Mouse (Mus musculus): ENCODE results near the gene Cnnm4. TPM values are rescaled to one million over a fixed set of nuclear protein-coding genes. Genes with fewer than 3 reads are reported as not detected.
A peak's percentile ranks its signal among the peaks of the same experiment; 100 is the strongest.
"Not testable (repeated sequence)": the region's sequence is repeated elsewhere in the genome, so short reads cannot be mapped to it uniquely, and the experiment has no call there.

Gene Cnnm4
- polyA plus RNA-seq, 1 experiment: 21.6 TPM

DNA sequence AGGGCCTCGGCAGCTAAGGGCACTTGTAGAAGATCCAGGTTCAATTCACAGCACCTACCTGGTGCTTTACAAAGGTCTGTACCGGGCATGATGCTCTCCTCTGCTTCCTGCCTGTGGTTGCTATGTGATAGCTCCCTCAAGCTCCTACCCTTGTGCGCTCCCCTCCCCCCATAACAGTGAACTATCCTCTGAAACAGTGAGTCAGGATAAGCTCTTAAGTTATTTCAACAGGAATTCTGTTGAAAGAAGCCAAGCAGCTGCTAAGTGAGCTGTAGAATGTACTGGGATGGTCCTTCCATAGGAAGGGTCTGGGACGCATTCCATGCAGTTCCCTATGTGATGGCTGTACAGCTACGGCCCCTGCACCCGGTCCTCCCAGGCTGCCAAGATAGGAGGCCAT lies 62.1 kb downstream of the Cnnm4 start:
- Histone ChIP-seq H3K36me3 (ENCODE audit: control insufficient read depth, insufficient read depth) (peaks cover 3% of the 10 kb centered on the region), H3K27me3 (ENCODE audit: control insufficient read depth, insufficient read depth, insufficient read length) (no peaks in the 10 kb centered on the region), H3K79me2 (ENCODE audit: control insufficient read depth, insufficient read depth) (no peaks in the 10 kb centered on the region), H3ac (ENCODE audit: control insufficient read depth, insufficient read length) (no peak overlapping the region), H3K4me2 (ENCODE audit: low read depth) (peak overlapping the region; percentile 57), H3K4me3 (peak overlapping the region; percentile 24)
- TF ChIP-seq MAX (IDR thresholded peaks at IDR 0.05; ENCODE audit: low read depth): no peak
- no peak for TF ChIP-seq POLR2A (IDR thresholded peaks at IDR 0.05; ENCODE audit: insufficient read length, low read depth)
- no peak for TF ChIP-seq MYOD1 (IDR thresholded peaks at IDR 0.05; ENCODE audit: control insufficient read depth in 1 of 3, insufficient read length in 2 of 3, low read depth in 2 of 3)
- TF ChIP-seq TCF3 (IDR thresholded peaks at IDR 0.05; ENCODE audit: insufficient read length, low read depth): no peak
- TF ChIP-seq REST (IDR thresholded peaks at IDR 0.05; ENCODE audit: insufficient read depth, insufficient read length): no peak
- TF ChIP-seq E2F4 (IDR thresholded peaks at IDR 0.05; ENCODE audit: insufficient read depth): no peak
- no peak for TF ChIP-seq SRF (IDR thresholded peaks at IDR 0.05; ENCODE audit: control insufficient read depth, insufficient read length, low read depth)
- no peak for TF ChIP-seq POLR2AphosphoS2 (IDR thresholded peaks at IDR 0.05; ENCODE audit: insufficient read length, low read depth)
- no peak for TF ChIP-seq TCF12 (IDR thresholded peaks at IDR 0.05; ENCODE audit: insufficient read depth, poor library complexity, severe bottlenecking)
- TF ChIP-seq USF1 (IDR thresholded peaks at IDR 0.05; ENCODE audit: low read depth): no peak
- TF ChIP-seq CEBPB (IDR thresholded peaks at IDR 0.05; ENCODE audit: insufficient read depth, poor library complexity, severe bottlenecking): no peak
- no peak for TF ChIP-seq MYOG (IDR thresholded peaks at IDR 0.05; ENCODE audit: control insufficient read depth in 1 of 3, insufficient read depth in 1 of 3, insufficient read length in 2 of 3, low read depth in 2 of 3)

DNA sequence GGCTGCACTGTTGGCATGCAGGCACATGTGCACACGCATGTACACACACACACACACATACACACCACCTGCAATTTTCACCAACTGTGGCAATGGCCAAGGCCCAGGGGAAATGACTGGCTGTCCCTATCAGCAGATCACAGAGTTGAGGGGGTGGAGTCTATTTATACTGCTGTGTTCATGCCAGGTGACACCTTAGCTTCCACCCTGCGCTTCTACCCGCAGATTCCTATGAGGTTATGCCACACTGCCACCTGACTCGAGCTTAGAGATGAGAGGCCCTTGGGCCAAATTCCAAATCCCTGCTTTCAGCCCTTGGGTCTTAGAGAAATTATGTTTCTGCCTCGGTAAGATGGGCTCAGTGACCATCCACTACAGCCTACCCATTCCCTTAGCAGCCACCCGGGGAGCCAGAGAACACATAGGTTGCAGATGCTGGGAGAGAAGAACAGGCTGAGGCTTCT lies 63.2 kb downstream of the Cnnm4 start:
- Histone ChIP-seq H3ac (ENCODE audit: control insufficient read depth, insufficient read length) (no peak overlapping the region), H3K79me2 (ENCODE audit: control insufficient read depth, insufficient read depth) (no peaks in the 10 kb centered on the region), H3K4me2 (ENCODE audit: low read depth) (peak overlapping the region; percentile 57), H3K27me3 (ENCODE audit: control insufficient read depth, insufficient read depth, insufficient read length) (no peaks in the 10 kb centered on the region), H3K36me3 (ENCODE audit: control insufficient read depth, insufficient read depth) (peaks cover 3% of the 10 kb centered on the region), H3K4me3 (peak overlapping the region; percentile 24)
- peak in 1 of 3 experiments; percentile 54 for TF ChIP-seq MYOD1 (IDR thresholded peaks at IDR 0.05; ENCODE audit: control insufficient read depth in 1 of 3, insufficient read length in 2 of 3, low read depth in 2 of 3)
- TF ChIP-seq TCF12 (IDR thresholded peaks at IDR 0.05; ENCODE audit: insufficient read depth, poor library complexity, severe bottlenecking): no peak
- peak; percentile 59 for TF ChIP-seq POLR2AphosphoS2 (IDR thresholded peaks at IDR 0.05; ENCODE audit: insufficient read length, low read depth)
- TF ChIP-seq E2F4 (IDR thresholded peaks at IDR 0.05; ENCODE audit: insufficient read depth): no peak
- no peak for TF ChIP-seq REST (IDR thresholded peaks at IDR 0.05; ENCODE audit: insufficient read depth, insufficient read length)
- TF ChIP-seq SRF (IDR thresholded peaks at IDR 0.05; ENCODE audit: control insufficient read depth, insufficient read length, low read depth): no peak
- TF ChIP-seq POLR2A (IDR thresholded peaks at IDR 0.05; ENCODE audit: insufficient read length, low read depth): peak; percentile 49
- TF ChIP-seq MYOG (IDR thresholded peaks at IDR 0.05; ENCODE audit: control insufficient read depth in 1 of 3, insufficient read depth in 1 of 3, insufficient read length in 2 of 3, low read depth in 2 of 3): peak in 1 of 3 experiments; percentile 53

DNA sequence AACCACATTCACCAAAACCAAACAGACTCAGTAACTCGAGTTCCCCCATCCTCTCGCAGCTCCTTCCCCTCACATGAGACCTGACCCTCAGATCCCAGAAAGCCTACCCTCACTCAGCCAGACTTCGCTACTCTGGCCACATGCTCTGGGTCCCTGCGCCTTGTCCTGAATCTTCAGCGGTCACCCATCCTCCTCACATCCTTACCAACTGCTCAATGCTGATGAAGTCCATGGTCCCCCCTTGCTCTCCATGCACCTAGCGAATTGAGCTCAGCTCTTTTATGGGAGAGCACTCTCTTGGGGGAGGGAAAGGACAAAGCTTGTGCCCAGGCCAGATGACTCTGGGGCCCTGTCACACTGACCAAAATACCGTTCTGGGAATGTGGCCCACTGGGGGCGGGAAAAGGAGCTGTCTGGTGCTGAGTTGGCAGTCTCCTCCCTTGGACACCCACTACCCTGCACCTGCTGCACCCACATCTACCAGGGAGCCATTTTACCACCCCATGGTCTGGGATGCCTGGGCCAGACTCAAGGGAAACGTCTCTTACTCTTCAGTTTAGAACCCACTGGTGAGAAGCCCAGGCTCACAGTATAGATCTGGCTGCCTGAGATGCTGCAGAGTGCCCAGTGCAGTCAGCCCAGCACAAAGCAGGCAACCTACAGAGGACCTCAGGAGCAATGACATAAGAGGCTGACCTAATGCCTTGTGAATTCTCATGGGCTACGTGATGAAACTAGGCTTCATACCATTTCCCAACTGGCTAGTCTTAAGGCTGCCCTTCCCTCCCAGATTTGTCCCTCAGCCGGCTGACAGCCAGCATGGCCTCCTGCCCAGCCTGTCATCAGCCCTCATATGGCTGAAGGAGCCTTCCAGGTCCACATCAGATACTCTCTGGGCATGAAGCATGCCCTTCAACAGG lies 64.3 kb downstream of the Cnnm4 start:
- TF ChIP-seq REST (IDR thresholded peaks at IDR 0.05; ENCODE audit: insufficient read depth, insufficient read length): no peak
- TF ChIP-seq POLR2A (IDR thresholded peaks at IDR 0.05; ENCODE audit: insufficient read length, low read depth): peak; percentile 63
- TF ChIP-seq MYOD1 (IDR thresholded peaks at IDR 0.05; ENCODE audit: control insufficient read depth in 1 of 3, insufficient read length in 2 of 3, low read depth in 2 of 3): peak; percentile 42 to 93 (median 77)
- peak; percentile 20 for TF ChIP-seq TCF12 (IDR thresholded peaks at IDR 0.05; ENCODE audit: insufficient read depth, poor library complexity, severe bottlenecking)
- peak in 2 of 3 experiments; percentile 42 to 88 for TF ChIP-seq MYOG (IDR thresholded peaks at IDR 0.05; ENCODE audit: control insufficient read depth in 1 of 3, insufficient read depth in 1 of 3, insufficient read length in 2 of 3, low read depth in 2 of 3)
- H3K79me2 ChIP-seq (ENCODE audit: control insufficient read depth, insufficient read depth): no peaks in the 10 kb centered on the region
- peak overlapping the region; percentile 24 for H3K4me3 ChIP-seq
- H3K27me3 ChIP-seq (ENCODE audit: control insufficient read depth, insufficient read depth, insufficient read length): no peaks in the 10 kb centered on the region
- no peaks in the 10 kb centered on the region for H3K36me3 ChIP-seq (ENCODE audit: control insufficient read depth, insufficient read depth)
- H3K4me2 ChIP-seq (ENCODE audit: low read depth): peak overlapping the region; percentile 48
- H3ac ChIP-seq (ENCODE audit: control insufficient read depth, insufficient read length): no peak overlapping the region

DNA sequence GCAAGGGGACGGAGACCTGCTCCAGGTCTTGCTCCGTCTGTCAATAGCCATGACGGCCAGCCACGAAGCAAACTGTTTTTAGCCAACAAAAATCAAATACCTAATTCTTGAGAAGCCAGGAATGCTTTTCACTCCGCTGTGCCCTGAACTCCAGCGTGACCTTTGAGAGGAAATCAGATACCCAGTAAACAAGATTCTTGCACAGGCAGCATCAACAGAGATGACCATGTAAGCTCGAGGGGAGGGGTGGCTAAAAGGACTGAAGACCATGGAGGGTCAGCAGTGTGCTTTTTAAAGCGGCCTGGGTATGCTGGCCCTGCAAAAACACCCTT lies 64.9 kb downstream of the Cnnm4 start:
- Histone ChIP-seq H3K4me2 (ENCODE audit: low read depth) (peak overlapping the region; percentile 43), H3K27me3 (ENCODE audit: control insufficient read depth, insufficient read depth, insufficient read length) (no peaks in the 10 kb centered on the region), H3K4me3 (peak overlapping the region; percentile 24), H3K36me3 (ENCODE audit: control insufficient read depth, insufficient read depth) (no peaks in the 10 kb centered on the region), H3K79me2 (ENCODE audit: control insufficient read depth, insufficient read depth) (no peaks in the 10 kb centered on the region), H3ac (ENCODE audit: control insufficient read depth, insufficient read length) (no peak overlapping the region)
- no peak for TF ChIP-seq TCF12 (IDR thresholded peaks at IDR 0.05; ENCODE audit: insufficient read depth, poor library complexity, severe bottlenecking)
- no peak for TF ChIP-seq CEBPB (IDR thresholded peaks at IDR 0.05; ENCODE audit: insufficient read depth, poor library complexity, severe bottlenecking)
- TF ChIP-seq TCF3 (IDR thresholded peaks at IDR 0.05; ENCODE audit: insufficient read length, low read depth): no peak
- TF ChIP-seq REST (IDR thresholded peaks at IDR 0.05; ENCODE audit: insufficient read depth, insufficient read length): no peak
- no peak for TF ChIP-seq USF1 (IDR thresholded peaks at IDR 0.05; ENCODE audit: low read depth)
- no peak for TF ChIP-seq POLR2AphosphoS2 (IDR thresholded peaks at IDR 0.05; ENCODE audit: insufficient read length, low read depth)
- no peak for TF ChIP-seq MYOD1 (IDR thresholded peaks at IDR 0.05; ENCODE audit: control insufficient read depth in 1 of 3, insufficient read length in 2 of 3, low read depth in 2 of 3)
- TF ChIP-seq MYOG (IDR thresholded peaks at IDR 0.05; ENCODE audit: control insufficient read depth in 1 of 3, insufficient read depth in 1 of 3, insufficient read length in 2 of 3, low read depth in 2 of 3): no peak
- no peak for TF ChIP-seq MAX (IDR thresholded peaks at IDR 0.05; ENCODE audit: low read depth)
- TF ChIP-seq E2F4 (IDR thresholded peaks at IDR 0.05; ENCODE audit: insufficient read depth): no peak
- TF ChIP-seq SRF (IDR thresholded peaks at IDR 0.05; ENCODE audit: control insufficient read depth, insufficient read length, low read depth): no peak
- no peak for TF ChIP-seq POLR2A (IDR thresholded peaks at IDR 0.05; ENCODE audit: insufficient read length, low read depth)

DNA sequence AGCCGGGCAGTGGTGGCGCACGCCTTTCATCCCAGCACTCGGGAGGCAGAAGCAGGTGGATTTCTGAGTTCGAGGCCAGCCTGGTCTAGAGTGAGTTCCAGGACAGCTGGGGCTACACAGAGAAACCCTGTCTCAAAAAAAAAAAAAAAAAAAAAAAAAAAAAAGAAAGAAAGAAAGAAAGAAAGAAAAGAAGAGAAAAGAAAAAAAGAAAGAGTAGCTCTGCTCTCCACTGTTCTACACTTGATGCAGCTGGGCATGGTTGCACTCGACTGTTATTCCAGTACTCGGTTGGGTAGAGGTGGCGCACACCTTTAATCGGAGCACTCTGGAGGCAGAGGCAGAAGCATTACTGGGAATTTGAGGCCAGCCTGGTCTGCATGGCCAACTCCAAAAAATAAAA lies 65.4 kb downstream of the Cnnm4 start, which contains the start of gene Ankrd23:
Gene Ankrd23 (minus strand): TSS at position 101 of the 400 bp plus-strand sequence.
- H3K79me2 ChIP-seq (ENCODE audit: control insufficient read depth, insufficient read depth); H3ac ChIP-seq (ENCODE audit: control insufficient read depth, insufficient read length); H3K27me3 ChIP-seq (ENCODE audit: control insufficient read depth, insufficient read depth, insufficient read length); H3K36me3 ChIP-seq (ENCODE audit: control insufficient read depth, insufficient read depth): not testable (repeated sequence)
- H3K4me3 ChIP-seq: peak within 1 kb of the TSS; percentile 24
- peak within 1 kb of the TSS; percentile 43 for H3K4me2 ChIP-seq (ENCODE audit: low read depth)

Measured in myocyte (in vitro differentiated cells).